Mouse (Mus musculus) kidney, adult 2 months (tissue): ENCODE measurements around the gene Islr. TPM values are rescaled to one million over a fixed set of nuclear protein-coding genes. Genes with fewer than 3 reads are reported as not detected.

Experiments
- DNase-seq: peaks from one replicate; pipeline ENCODE4 v3.0.0; 2021
- H3K27ac ChIP-seq: fragments of 200-500 bp; 2 replicates; pipeline ENCODE4 v1.5.1; 2012; ENCODE audit warnings: low read depth, low read length, control low read depth, inconsistent platforms; ENCODE audit not compliant: insufficient read depth
- H3K27me3 ChIP-seq: fragments of 200-500 bp; replicated peaks from 2 replicates; pipeline ENCODE4 v1.6.1; 2012; ENCODE audit warnings: mild to moderate bottlenecking, moderate library complexity, low read length, inconsistent platforms; ENCODE audit not compliant: control insufficient read depth, insufficient read depth
- H3K36me3 ChIP-seq: fragments of 200-500 bp; 2 replicates; pipeline ENCODE4 v1.6.1; 2012; ENCODE audit warnings: mild to moderate bottlenecking, moderate library complexity, low read length, inconsistent platforms; ENCODE audit not compliant: control insufficient read depth, insufficient read depth
- H3K4me1 ChIP-seq: fragments of 200-500 bp; 2 replicates; pipeline ENCODE4 v1.6.1; 2011; ENCODE audit warnings: low read length; ENCODE audit not compliant: control insufficient read depth, insufficient read depth
- H3K4me3 ChIP-seq: fragments of 200-500 bp; 2 replicates; pipeline ENCODE4 v1.5.1; 2011; ENCODE audit warnings: mild to moderate bottlenecking, low read depth, low read length, control low read depth; ENCODE audit not compliant: insufficient read depth
- CTCF ChIP-seq: fragments of 200-500 bp; conservative IDR thresholded peaks from 2 replicates; pipeline ENCODE4 v1.5.1; 2011; ENCODE audit warnings: low read depth, mild to moderate bottlenecking, control low read depth, low read length, moderate library complexity, mixed read lengths; ENCODE audit not compliant: insufficient read depth, insufficient read length
- POLR2A ChIP-seq: fragments of 200-500 bp; IDR thresholded peaks from one replicate; pipeline ENCODE4 v1.6.1; 2011; ENCODE audit warnings: low read depth, low read length, control low read depth
- WGBS: fragments of 180-500 bp; shearing (Covaris S2); methylation state at CpG from one replicate; pipeline ENCODE4 v1.1.7; 2018; 5-methylcytosine and 5-hydroxymethylcytosine counted together
- polyA plus RNA-seq: library from polyadenylated mRNA; depleted of rRNA; stranded (reverse); fragments of >200 nt; gene quantifications from 2 replicates; pipeline ENCODE4 v1.2.3, GENCODE M21; 2012

Islr gene
- polyA plus RNA-seq, 1 experiment: 32.0 TPM

DNA sequence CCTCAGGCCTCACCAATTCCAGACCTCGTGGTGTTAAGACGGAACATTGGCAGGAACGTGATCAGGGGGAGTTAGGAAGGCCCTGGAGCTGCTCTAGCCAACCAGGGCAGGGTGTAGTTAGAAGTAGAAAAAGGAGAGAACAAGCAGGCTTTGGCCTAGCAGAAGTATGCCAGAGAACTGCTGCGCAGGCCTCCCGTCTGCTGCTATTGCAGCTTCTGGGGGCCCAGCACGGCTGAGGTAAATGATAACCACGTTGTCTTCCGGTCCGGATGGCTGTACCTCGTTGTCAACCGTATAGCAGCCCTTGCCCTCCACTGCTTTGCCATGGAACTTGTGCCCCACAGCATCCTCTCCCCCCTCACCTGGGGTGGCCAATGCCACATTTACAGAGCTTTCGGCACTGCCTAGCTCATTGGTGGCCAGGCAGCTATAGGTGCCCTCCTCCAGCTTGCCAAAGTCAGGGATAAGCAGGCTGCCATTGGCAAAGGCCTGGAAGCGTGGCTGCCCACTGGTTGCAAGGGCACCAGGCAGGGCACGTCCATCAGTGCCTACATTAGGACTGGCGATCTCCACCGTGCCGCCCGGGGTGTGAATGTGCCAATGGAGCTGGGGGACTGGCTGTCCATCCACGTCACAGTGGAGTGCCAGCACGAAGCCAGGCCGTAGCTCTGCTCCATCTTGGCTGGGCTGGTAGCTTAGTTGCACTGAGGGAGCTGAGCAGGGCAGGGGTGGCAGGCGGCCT, 47.1 kb downstream of the Islr start:
- Histone ChIP-seq H3K36me3 (no peaks in the 10 kb centered on the region), H3K27ac (no peak overlapping the region), H3K4me1 (no peaks in the 10 kb centered on the region), H3K27me3 (no peaks in the 10 kb centered on the region), H3K4me3 (no peak overlapping the region)
- DNase-seq: no peak
- 91% methylated on average over 22 of the region's 22 CpGs for WGBS
- no peak for TF ChIP-seq CTCF
- TF ChIP-seq POLR2A: no peak

DNA sequence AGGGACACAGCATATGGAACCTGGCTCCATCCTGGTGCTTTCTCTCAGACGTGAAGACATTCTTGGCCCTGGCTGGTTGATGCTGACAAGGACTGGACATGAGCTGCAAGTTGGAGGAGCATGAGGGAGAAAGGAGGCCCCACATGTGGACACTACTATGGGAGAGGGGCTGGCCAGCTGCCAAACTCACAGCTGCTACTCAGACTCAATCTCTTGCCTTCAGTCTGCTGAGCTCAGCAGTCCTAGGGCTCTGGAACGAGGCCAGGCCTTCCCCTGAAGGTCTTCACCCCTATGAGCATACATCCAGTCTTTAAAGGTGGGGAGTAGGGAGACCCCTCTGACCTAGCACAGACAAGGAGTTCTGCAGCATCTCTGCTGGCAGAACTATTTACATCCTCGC, 48.7 kb downstream of the Islr start:
- H3K27ac ChIP-seq: no peak overlapping the region
- peak; percentile 43 for DNase-seq
- no peaks in the 10 kb centered on the region for H3K36me3 ChIP-seq
- no peaks in the 10 kb centered on the region for H3K4me1 ChIP-seq
- TF ChIP-seq CTCF (no peak), POLR2A (no peak)
- H3K27me3 ChIP-seq: no peaks in the 10 kb centered on the region
- 54% methylated on average over 3 of the region's 3 CpGs for WGBS
- H3K4me3 ChIP-seq: no peak overlapping the region

DNA sequence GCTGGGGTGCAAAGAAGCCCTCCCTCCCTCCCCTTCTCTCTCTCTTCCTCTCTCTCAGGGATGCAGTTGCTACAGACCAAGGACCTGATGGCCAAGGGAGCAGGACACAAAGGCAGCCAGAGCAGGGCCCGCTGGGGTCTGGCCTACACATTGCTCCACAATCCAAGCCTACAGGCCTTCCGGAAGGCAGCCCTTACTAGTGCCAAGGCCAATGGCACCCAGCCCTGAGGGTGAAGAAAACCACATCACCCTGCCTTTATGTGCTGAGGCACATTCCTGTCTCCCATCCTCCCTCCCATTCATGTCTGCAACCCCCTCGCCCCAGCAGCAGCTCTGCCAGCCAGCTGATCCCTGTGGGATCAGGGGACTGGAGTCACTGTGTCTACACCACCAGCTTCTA, 51.0 kb downstream of the Islr start:
- no peaks in the 10 kb centered on the region for H3K27me3 ChIP-seq
- WGBS: 88% methylated on average over 3 of the region's 3 CpGs

DNA sequence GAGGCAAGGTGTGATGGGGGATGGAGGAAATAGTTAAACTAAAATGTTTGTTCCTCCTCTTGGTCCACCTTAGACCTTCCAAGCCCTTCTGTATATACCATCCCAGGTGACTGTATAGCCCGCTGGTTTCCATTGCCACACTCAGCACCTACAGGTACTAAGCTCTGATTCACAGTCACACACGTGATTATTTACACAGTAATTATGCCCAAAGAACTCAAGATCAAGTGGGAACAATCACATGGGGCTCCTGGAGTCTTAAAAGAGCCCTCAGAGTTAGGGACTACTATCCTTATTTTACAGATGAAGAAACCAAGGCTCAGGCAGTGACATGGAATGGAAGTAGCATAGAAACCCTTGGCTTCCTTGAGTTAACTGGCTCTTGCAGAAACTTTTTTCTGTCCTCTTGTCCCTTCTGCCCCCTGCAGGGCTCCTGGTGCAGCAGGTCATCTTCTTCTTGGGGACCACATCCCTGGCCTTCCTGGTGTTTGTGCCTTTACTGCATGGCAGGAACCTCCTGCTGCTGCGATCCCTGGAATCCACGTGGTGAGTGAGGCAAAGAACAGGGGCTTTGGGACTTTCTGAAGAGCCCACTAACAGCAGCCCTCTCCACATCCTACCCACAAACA, 53.3 kb downstream of the Islr start:
- Histone ChIP-seq H3K36me3 (no peaks in the 10 kb centered on the region), H3K4me3 (no peak overlapping the region), H3K27ac (no peak overlapping the region), H3K27me3 (no peaks in the 10 kb centered on the region), H3K4me1 (no peaks in the 10 kb centered on the region)
- DNase-seq: peak; percentile 20
- WGBS: 88% methylated on average over 4 of the region's 4 CpGs
- TF ChIP-seq POLR2A (no peak), CTCF (peak; percentile 55)

More for the DNA sequence above, 51.0 kb downstream of the Islr start:
- Histone ChIP-seq H3K27ac (no peak overlapping the region), H3K4me3 (no peak overlapping the region), H3K4me1 (no peaks in the 10 kb centered on the region), H3K36me3 (no peaks in the 10 kb centered on the region)
- TF ChIP-seq CTCF (no peak), POLR2A (no peak)
- no peak for DNase-seq

DNA sequence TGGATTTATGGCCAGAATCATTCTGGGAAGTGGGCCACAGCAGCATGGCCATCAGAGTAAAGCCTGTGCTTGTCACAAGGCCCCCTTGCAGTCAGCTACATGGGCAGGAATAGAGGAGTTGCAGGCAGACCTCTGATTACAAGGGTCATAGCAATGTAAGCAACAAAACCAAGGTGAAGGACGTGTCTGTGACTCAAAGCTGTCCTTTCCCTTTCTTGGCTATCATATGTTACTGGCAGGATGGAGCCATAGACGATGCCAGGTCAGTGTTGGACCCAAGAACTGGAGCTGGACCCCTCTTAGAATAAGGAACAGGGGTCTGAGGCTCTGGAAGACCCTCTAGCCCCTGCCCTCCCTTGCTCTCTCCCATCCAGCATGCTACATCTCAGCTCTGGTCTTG, 55.3 kb downstream of the Islr start:
- no peaks in the 10 kb centered on the region for H3K4me1 ChIP-seq
- no peak overlapping the region for H3K27ac ChIP-seq
- H3K36me3 ChIP-seq: no peaks in the 10 kb centered on the region
- no peaks in the 10 kb centered on the region for H3K27me3 ChIP-seq
- WGBS: 73% methylated on average over 2 of the region's 2 CpGs
- no peak overlapping the region for H3K4me3 ChIP-seq
- DNase-seq: no peak
- no peak for TF ChIP-seq POLR2A
- no peak for TF ChIP-seq CTCF

DNA sequence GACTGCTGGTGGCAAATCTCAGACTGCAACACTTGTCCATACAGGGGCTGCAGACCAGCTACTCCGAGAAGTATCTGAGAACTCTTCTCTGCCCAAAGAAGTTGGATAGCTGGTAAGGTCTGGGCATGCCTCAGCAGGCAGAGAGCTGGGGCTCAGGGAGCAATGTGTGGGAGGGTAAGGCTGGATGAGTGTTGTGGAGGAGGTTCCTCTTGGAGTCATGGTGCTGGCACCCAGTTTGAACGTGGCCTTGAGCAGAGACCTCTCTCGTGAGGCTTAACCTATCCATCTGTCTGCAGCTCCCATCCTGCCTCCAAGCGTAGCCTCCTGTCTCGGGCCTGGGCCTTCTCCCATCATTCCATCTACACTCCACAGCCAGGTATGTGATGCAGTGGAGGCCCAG, 58.7 kb downstream of the Islr start:
- no peak for TF ChIP-seq CTCF
- TF ChIP-seq POLR2A: no peak
- Histone ChIP-seq H3K36me3 (no peaks in the 10 kb centered on the region), H3K27ac (no peak overlapping the region), H3K27me3 (no peaks in the 10 kb centered on the region), H3K4me3 (no peak overlapping the region), H3K4me1 (no peaks in the 10 kb centered on the region)
- 73% methylated on average over 5 of the region's 5 CpGs for whole genome bisulfite sequencing
- DNase-seq: no peak

GRCm38 (mm10) chr9:58144664-58145063, 59.4 kb downstream of the Islr start:
- Histone ChIP-seq H3K4me3 (no peak overlapping the region), H3K27me3 (no peaks in the 10 kb centered on the region), H3K36me3 (no peaks in the 10 kb centered on the region), H3K4me1 (no peaks in the 10 kb centered on the region), H3K27ac (no peak overlapping the region)
- 73% methylated on average over 1 of the region's 1 CpGs for WGBS
- TF ChIP-seq POLR2A (no peak), CTCF (no peak)
- DNase-seq: no peak
